Mouse (Mus musculus): ENCODE measurements around the gene Olfr20. TPM values are rescaled to one million over a fixed set of nuclear protein-coding genes. Genes with fewer than 3 reads are reported as not detected.
"Not testable (repeated sequence)": the region's sequence is repeated elsewhere in the genome, so short reads cannot be mapped to it uniquely, and the experiment has no call there.

Gene Olfr20
- not detected for total RNA-seq (2021)

- no peak for DNase-seq (ENCODE audit: extremely low spot score in 1 of 2, low spot score in 1 of 2)
These were observed at the start of gene Olfr20 for GRCm38 (mm10) chr11:73350483-73350882. Gene Olfr20, plus strand, starts transcription at chr11:73350783.

DNA sequence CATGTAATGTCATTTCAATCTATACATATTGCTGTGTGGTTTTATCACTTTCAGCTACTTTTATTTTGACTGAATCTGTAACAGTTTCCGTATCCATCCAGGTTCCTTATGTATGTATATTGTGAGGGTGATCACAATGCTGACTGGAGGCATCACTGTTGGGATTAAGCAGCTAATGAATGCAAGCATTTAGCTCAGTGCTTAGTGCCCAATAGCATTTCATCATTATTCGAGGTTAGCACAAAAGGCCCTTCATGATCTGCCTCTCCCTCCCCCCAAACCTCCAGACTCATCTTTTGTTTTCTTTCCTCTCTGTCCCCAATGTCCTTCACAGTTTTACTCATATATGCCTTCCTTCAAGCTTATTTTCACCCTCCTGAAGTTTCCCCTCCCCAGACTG lies 47.5 kb upstream of the Olfr20 start:
- DNase-seq (ENCODE audit: extremely low spot score in 1 of 2, low spot score in 1 of 2) = no peak

DNA sequence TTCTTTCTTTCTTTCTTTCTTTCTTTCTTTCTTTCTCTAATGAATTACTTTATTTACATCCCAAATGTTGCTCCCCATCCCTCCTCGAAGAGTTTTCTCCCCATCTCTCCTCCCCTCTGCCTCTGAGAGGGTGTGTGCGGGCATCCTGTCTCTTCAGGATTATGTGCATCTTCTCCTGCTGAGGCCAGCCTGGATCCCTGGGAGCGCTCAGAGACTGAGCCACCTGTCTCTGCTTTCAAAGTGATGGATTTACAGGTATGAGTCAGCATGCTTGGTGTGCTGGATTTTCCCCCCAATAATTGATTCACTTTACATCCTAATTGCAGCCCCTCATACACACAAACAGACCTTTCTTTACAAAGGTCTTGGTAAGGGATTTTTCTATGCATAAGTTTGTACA lies 34.6 kb upstream of the Olfr20 start:
- DNase-seq (ENCODE audit: extremely low spot score in 1 of 2, low spot score in 1 of 2) = no peak

- DNase-seq (ENCODE audit: extremely low spot score in 1 of 2, low spot score in 1 of 2) = not testable (repeated sequence)
These were observed 32.0 kb upstream of the Olfr20 start for GRCm38 (mm10) chr11:73318581-73318980.

GRCm38 (mm10) chr11:73321064-73321463 lies 29.5 kb upstream of the Olfr20 start:
- DNase-seq (ENCODE audit: extremely low spot score in 1 of 2, low spot score in 1 of 2) = not testable (repeated sequence)

DNA sequence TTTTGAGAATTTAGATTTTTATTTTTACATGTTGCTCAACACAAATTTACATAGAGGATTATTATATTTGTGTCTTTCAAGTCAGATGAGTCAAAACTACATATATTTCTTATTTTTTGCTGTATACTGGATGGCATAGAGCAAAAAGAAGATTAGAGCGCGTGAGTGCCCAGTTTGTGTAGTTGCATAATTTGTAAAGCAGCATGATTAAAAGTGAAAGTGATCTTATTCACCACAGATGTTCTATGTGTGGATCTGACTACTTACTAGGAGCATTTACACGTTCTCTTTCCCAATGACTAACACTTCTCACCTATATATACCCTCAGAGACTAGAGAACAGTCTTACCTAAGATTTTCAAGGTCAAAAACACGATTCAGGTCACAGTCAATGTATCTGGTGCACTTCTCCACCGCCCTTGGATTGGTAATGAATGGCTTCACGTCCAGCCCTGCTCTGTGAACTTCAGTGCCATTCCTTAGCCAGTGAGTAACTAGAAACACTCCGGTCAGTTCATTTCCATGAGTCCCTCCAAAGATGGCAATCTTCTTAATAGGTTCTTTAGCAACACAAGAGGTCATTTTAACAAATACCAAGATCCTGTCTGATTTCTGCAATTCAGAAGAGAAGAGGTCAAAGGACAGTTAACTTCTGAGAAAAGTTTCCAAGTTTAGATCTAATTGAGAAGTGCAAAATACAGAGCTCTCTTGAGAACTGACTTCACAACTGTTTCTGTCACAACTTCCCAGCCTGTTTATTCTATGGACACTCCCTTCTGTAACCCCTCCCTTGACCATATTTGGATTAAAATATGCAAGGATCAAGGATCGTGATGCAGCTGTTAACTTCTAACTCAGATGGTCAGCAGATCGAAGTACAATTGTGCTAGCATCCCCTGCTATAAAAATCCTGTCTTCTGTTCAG lies 26.4 kb upstream of the Olfr20 start:
- no peak for DNase-seq (ENCODE audit: extremely low spot score in 1 of 2, low spot score in 1 of 2)

- DNase-seq (ENCODE audit: extremely low spot score in 1 of 2, low spot score in 1 of 2) = no peak
These were observed 24.1 kb upstream of the Olfr20 start for GRCm38 (mm10) chr11:73326485-73326886.

GRCm38 (mm10) chr11:73327361-73327760 lies 23.2 kb upstream of the Olfr20 start:
- no peak for DNase-seq (ENCODE audit: extremely low spot score in 1 of 2, low spot score in 1 of 2)

GRCm38 (mm10) chr11:73329442-73329841 lies 21.1 kb upstream of the Olfr20 start, which contains the start of the genes Aspa, Gm49340 and Spata22:
Gene Aspa, minus strand, starts transcription at chr11:73329596.
Gene Gm49340, plus strand, starts transcription at chr11:73329741.
Gene Spata22, plus strand, starts transcription at chr11:73329741.
- no peak for DNase-seq (ENCODE audit: extremely low spot score in 1 of 2, low spot score in 1 of 2)

GRCm38 (mm10) chr11:73333357-73333756 lies 17.2 kb upstream of the Olfr20 start:
- DNase-seq (ENCODE audit: extremely low spot score in 1 of 2, low spot score in 1 of 2) = no peak

GRCm38 (mm10) chr11:73336919-73337318 lies 13.7 kb upstream of the Olfr20 start:
- no peak for DNase-seq (ENCODE audit: extremely low spot score in 1 of 2, low spot score in 1 of 2)

DNA sequence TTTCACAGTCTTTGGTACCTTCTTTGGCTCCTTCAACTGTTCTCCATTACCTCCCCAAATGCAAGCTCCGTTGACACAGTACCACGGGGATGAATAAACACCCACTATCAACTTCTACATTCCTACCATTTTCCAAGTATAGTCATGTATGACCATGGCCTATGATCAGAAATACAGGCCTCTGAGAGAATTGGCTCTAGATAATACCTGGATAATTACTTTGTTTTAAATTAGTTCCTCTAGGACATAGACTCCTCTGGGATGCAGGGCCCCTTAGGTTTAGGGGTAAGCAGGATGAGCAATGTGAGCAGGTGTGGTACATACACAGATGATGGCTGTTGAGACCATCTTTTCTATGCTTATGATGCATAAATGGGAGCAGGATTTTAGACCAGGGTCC lies 20.4 kb downstream of the Olfr20 start, which contains the start of gene Olfr376:
Gene Olfr376 (plus strand): TSS at position 301 of the 400 bp plus-strand sequence.
- no peak for DNase-seq (ENCODE audit: extremely low spot score in 1 of 2, low spot score in 1 of 2)

- no peak for DNase-seq (ENCODE audit: extremely low spot score in 1 of 2, low spot score in 1 of 2)
These were observed 44.8 kb downstream of the Olfr20 start for GRCm38 (mm10) chr11:73395374-73395773.

DNA sequence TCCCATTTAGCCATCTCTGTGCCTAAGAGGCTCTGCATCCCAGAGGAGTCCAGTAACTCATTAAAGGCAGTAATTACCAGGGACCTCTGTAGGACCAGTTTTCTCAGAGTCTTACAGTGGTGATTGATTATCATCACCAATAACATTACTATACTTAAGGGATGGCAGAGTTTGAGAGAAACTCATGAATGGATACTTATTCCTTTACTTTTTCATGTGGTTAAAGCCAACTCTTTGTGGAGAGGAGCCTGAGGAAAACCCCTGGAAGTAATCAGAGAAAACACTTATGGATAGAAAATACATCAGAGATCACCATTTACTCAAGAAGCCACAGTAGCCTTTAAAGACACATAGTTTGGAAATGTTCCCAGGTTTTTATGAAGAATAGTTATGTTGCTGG lies 48.9 kb downstream of the Olfr20 start, which contains the start of gene Olfr1:
Gene Olfr1 (minus strand): TSS at position 101 of the 400 bp plus-strand sequence.
- no peak for DNase-seq (ENCODE audit: extremely low spot score in 1 of 2, low spot score in 1 of 2)

Other genes with a start within 250 kb of the Olfr20 start
- under 1 TPM; 0.30 to 0.33 TPM for gene Haspin, start 212.5 kb upstream of the Olfr20 start, total RNA-seq (2021)
- 1 to 10 TPM; 2.5 to 2.6 TPM for gene P2rx5, start 190.4 kb upstream of the Olfr20 start, total RNA-seq (2021)
- gene Emc6, start 173.7 kb upstream of the Olfr20 start, total RNA-seq (2021) = 10 to 100 TPM; 51.3 to 65.6 TPM
- gene Tax1bp3, start 173.7 kb upstream of the Olfr20 start, total RNA-seq (2021) = 10 to 100 TPM; 11.6 to 13.3 TPM
- 10 to 100 TPM; 16.5 to 23.0 TPM for gene Ctns, start 151.7 kb upstream of the Olfr20 start, total RNA-seq (2021)
- gene Shpk, start 151.3 kb upstream of the Olfr20 start, total RNA-seq (2021) = 1 to 10 TPM; 3.0 to 4.1 TPM
- under 1 TPM in 1 of 2 experiments, not detected in 1; 0.12 TPM for gene Trpv1, start 116.5 kb upstream of the Olfr20 start, total RNA-seq (2021)
- under 1 TPM; 0.34 to 0.40 TPM for gene Trpv3, start 83.4 kb upstream of the Olfr20 start, total RNA-seq (2021)
- gene Aspa, start 21.2 kb upstream of the Olfr20 start, total RNA-seq (2021) = 10 to 100 TPM; 11.7 to 14.6 TPM
- not detected for gene Gm49340, start 21.0 kb upstream of the Olfr20 start, total RNA-seq (2021)
- gene Spata22, start 21.0 kb upstream of the Olfr20 start, total RNA-seq (2021) = not detected
- gene Olfr376, start 20.5 kb downstream of the Olfr20 start, total RNA-seq (2021) = not detected
- gene Olfr1, start 48.8 kb downstream of the Olfr20 start, total RNA-seq (2021) = not detected
- not detected for gene Olfr378, start 77.7 kb downstream of the Olfr20 start, total RNA-seq (2021)
- gene Olfr380, start 106.7 kb downstream of the Olfr20 start, total RNA-seq (2021) = not detected
- gene Olfr381, start 140.8 kb downstream of the Olfr20 start, total RNA-seq (2021) = not detected
- gene Olfr382, start 166.4 kb downstream of the Olfr20 start, total RNA-seq (2021) = not detected
- not detected for gene Olfr385, start 242.2 kb downstream of the Olfr20 start, total RNA-seq (2021)
- gene Olfr384, start 247.8 kb downstream of the Olfr20 start, total RNA-seq (2021) = not detected